Mouse (Mus musculus) midbrain, embryonic 12.5 days (tissue): ENCODE results near the gene Il1a. TPM values are rescaled to one million over a fixed set of nuclear protein-coding genes. Genes with fewer than 3 reads are reported as not detected.

Experiments
- ATAC-seq: fragments of 200-750 bp; cut with Nextera tagmentation; 2 replicates; pipeline ENCODE4 v1.8.0; 2017; ENCODE audit warnings: low read depth, moderate TSS enrichment, moderate library complexity; ENCODE audit not compliant: low FRiP score
- H3K27ac ChIP-seq: fragments of 300-500 bp; sonication (generic); replicated peaks from 2 replicates; pipeline ENCODE4 v1.5.1; 2016; ENCODE audit warnings: mild to moderate bottlenecking
- H3K27me3 ChIP-seq: fragments of 300-500 bp; sonication (generic); 2 replicates; pipeline ENCODE4 v1.6.1; 2016; ENCODE audit warnings: mild to moderate bottlenecking
- H3K36me3 ChIP-seq: fragments of 300-500 bp; sonication (generic); 2 replicates; pipeline ENCODE4 v1.6.1; 2016
- H3K4me1 ChIP-seq: fragments of 300-500 bp; sonication (generic); 2 replicates; pipeline ENCODE4 v1.6.1; 2016
- H3K4me2 ChIP-seq: fragments of 300-500 bp; sonication (generic); replicated peaks from 2 replicates; pipeline ENCODE4 v1.6.1; 2016; ENCODE audit warnings: mild to moderate bottlenecking, moderate library complexity
- H3K4me3 ChIP-seq: fragments of 300-500 bp; sonication (generic); 2 replicates; pipeline ENCODE4 v1.5.1; 2016; ENCODE audit warnings: mild to moderate bottlenecking
- H3K9ac ChIP-seq: fragments of 300-500 bp; sonication (generic); replicated peaks from 2 replicates; pipeline ENCODE4 v1.6.1; 2016; ENCODE audit warnings: mild to moderate bottlenecking, moderate library complexity
- H3K9me3 ChIP-seq: fragments of 300-500 bp; sonication (generic); 2 replicates; pipeline ENCODE4 v1.6.1; 2016; ENCODE audit warnings: mild to moderate bottlenecking
- WGBS: fragments of 180-500 bp; shearing (Covaris S2); methylation state at CpG from one replicate; pipeline ENCODE4 v1.1.7; 2016; 5-methylcytosine and 5-hydroxymethylcytosine counted together
- polyA plus RNA-seq: library from polyadenylated mRNA; unstranded; fragments of >200 nt; fragmentation: Nextera tagmentation; extraction: Ambion mirVana; gene quantifications from 2 replicates; pipeline ENCODE4 v1.2.1, GENCODE M21; 2016

Gene Il1a
- 0.39 TPM in 1 of 2 replicates, not detected in the other for polyA plus RNA-seq

- Histone ChIP-seq H3K4me1 (peaks cover 4% of the 10 kb centered on the region; the same call in 1 of the 2 replicates), H3K36me3 (no peaks in the 10 kb centered on the region), H3K9ac (no peak within 1 kb of the TSS), H3K4me2 (no peak within 1 kb of the TSS), H3K27me3 (no peaks in the 10 kb centered on the region), H3K4me3 (no peak within 1 kb of the TSS), H3K27ac (no peak within 1 kb of the TSS), H3K9me3 (no peaks in the 10 kb centered on the region)
- WGBS = 81% methylated on average over 7 of the region's 7 CpGs
- no peak for ATAC-seq
Measured at GRCm38 (mm10) chr2:129309836-129310235, at the start of gene Il1a. Gene Il1a (minus strand): TSS chr2:129309972.

DNA sequence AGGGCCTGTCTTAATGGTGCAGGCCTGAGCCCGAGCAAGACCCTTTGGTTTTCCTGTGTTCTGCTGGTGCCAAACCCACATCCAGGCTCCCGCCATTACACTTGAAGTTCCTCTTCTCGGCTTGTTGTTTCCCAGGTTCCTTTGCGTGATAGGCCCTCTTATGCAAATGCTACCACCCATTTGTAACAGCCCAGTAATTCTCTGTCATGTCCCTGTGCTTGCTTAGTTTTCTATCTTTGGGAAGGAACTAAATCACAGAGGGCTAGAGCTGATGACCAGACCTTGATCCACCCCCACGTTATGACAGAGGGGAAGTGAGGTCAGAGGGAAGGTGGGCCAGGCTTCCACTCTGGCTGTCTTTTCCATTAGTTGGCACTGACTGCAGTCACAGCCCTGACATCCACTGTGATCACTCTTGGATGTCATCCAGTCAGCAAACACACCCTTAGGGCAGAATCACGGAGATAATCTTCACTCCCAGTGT, 28.4 kb upstream of the Il1a start:
- Histone ChIP-seq H3K4me3 (no peak overlapping the region), H3K9ac (no peak overlapping the region), H3K9me3 (peaks cover 7% of the 10 kb centered on the region), H3K36me3 (no peaks in the 10 kb centered on the region), H3K4me2 (no peak overlapping the region), H3K27ac (no peak overlapping the region), H3K4me1 (no peaks in the 10 kb centered on the region), H3K27me3 (no peaks in the 10 kb centered on the region)
- ATAC-seq = no peak
- WGBS = 77% methylated on average over 6 of the region's 6 CpGs

GRCm38 (mm10) chr2:129333471-129333870, 23.7 kb upstream of the Il1a start:
- WGBS = 66% methylated on average over 4 of the region's 4 CpGs

DNA sequence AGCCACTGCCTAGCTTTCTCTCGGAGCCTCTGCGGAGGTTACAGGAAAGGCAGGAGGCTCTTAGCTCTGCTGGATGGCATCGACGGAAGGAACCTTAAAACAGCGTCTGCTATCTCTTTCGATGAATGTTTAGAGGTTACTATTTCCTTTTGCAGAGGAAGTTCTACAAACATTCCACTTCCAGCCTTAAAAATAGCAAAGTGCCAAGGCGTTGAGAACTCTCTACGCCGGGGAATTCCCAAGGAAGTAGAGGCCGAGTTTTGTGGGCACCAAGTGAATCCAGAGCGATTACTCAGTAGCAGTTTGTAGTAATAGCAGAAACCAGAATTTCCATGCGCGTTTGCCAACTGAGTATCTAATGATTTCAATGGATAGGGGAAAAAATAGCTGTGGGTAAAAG, 20.8 kb upstream of the Il1a start:
- no peaks in the 10 kb centered on the region for H3K36me3 ChIP-seq
- WGBS = 91% methylated on average over 13 of the region's 13 CpGs
- H3K4me2 ChIP-seq = no peak overlapping the region
- H3K27me3 ChIP-seq = no peaks in the 10 kb centered on the region
- no peak for ATAC-seq
- no peak overlapping the region for H3K4me3 ChIP-seq
- no peak overlapping the region for H3K27ac ChIP-seq
- H3K4me1 ChIP-seq = no peaks in the 10 kb centered on the region
- H3K9ac ChIP-seq = no peak overlapping the region
- H3K9me3 ChIP-seq = no peaks in the 10 kb centered on the region

More at GRCm38 (mm10) chr2:129333471-129333870, 23.7 kb upstream of the Il1a start:
- no peak overlapping the region for H3K4me3 ChIP-seq
- no peak overlapping the region for H3K27ac ChIP-seq
- no peaks in the 10 kb centered on the region for H3K4me1 ChIP-seq
- H3K9me3 ChIP-seq = no peaks in the 10 kb centered on the region
- ATAC-seq = no peak
- no peaks in the 10 kb centered on the region for H3K36me3 ChIP-seq
- H3K4me2 ChIP-seq = no peak overlapping the region
- no peak overlapping the region for H3K9ac ChIP-seq
- no peaks in the 10 kb centered on the region for H3K27me3 ChIP-seq

GRCm38 (mm10) chr2:129330024-129330423, 20.3 kb upstream of the Il1a start:
- H3K9ac ChIP-seq = no peak overlapping the region
- no peak overlapping the region for H3K27ac ChIP-seq
- no peaks in the 10 kb centered on the region for H3K27me3 ChIP-seq
- no peaks in the 10 kb centered on the region for H3K9me3 ChIP-seq
- no peak for ATAC-seq
- 71% methylated on average over 7 of the region's 7 CpGs for WGBS
- no peak overlapping the region for H3K4me3 ChIP-seq
- no peaks in the 10 kb centered on the region for H3K36me3 ChIP-seq
- no peaks in the 10 kb centered on the region for H3K4me1 ChIP-seq
- no peak overlapping the region for H3K4me2 ChIP-seq

GRCm38 (mm10) chr2:129328238-129328637, 18.5 kb upstream of the Il1a start:
- no peak overlapping the region for H3K4me3 ChIP-seq
- H3K27ac ChIP-seq = no peak overlapping the region
- 82% methylated on average over 4 of the region's 4 CpGs for WGBS
- no peak for ATAC-seq
- no peaks in the 10 kb centered on the region for H3K36me3 ChIP-seq
- no peak overlapping the region for H3K4me2 ChIP-seq
- no peaks in the 10 kb centered on the region for H3K9me3 ChIP-seq
- no peak overlapping the region for H3K9ac ChIP-seq
- H3K4me1 ChIP-seq = no peaks in the 10 kb centered on the region
- no peaks in the 10 kb centered on the region for H3K27me3 ChIP-seq

DNA sequence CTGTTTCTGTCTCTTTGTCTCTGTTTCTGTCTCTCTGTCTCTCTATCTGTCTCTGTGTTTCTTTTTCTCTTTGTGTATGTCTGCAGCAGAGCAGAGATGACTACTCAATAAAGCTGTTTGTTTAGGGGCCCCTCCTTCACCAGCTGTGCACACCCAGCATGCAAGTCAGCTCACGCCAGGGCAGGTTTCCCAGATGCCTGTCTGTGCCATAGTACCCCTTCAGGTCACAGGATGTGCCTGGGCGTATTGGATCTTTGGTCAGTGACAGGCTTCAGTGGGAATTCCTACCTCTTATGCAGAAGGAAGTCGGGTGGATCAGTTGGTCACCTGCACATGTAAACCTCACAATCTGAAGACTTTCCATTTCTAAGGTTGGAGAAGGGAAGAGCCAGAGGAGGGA, 14.4 kb upstream of the Il1a start:
- no peaks in the 10 kb centered on the region for H3K4me1 ChIP-seq
- no peak overlapping the region for H3K9ac ChIP-seq
- H3K9me3 ChIP-seq = no peaks in the 10 kb centered on the region
- 83% methylated on average over 3 of the region's 3 CpGs for WGBS
- no peaks in the 10 kb centered on the region for H3K36me3 ChIP-seq
- H3K4me2 ChIP-seq = no peak overlapping the region
- H3K4me3 ChIP-seq = no peak overlapping the region
- no peaks in the 10 kb centered on the region for H3K27me3 ChIP-seq
- ATAC-seq = no peak
- no peak overlapping the region for H3K27ac ChIP-seq

DNA sequence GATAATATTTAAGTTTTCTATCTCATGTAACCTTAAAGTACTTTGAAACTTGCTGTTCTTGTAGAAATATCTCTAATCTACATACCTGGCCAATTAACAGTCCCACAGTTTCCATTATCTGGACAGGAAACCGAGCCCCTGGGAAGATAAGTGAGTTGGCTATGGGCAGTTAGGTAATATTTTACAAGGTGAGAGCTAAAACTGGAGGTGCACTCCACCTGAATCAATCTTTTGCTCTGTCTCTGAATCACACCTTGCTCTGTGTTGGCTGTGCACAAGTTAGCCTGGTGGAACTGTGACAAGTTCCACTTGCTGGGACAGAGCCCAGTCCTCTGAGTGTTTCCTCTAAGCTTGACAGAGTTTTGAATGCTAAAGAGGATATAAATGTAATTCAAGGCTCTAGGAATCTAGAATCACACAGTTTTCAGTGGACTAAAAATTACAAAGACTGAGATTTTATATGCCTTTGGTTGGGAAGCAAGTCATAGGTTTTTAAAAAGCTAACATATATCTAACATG, 12.4 kb upstream of the Il1a start:
- no peaks in the 10 kb centered on the region for H3K27me3 ChIP-seq
- H3K9me3 ChIP-seq = no peaks in the 10 kb centered on the region
- H3K27ac ChIP-seq = no peak overlapping the region
- no peaks in the 10 kb centered on the region for H3K36me3 ChIP-seq
- 61% methylated on average over 1 of the region's 1 CpGs for WGBS
- no peak overlapping the region for H3K4me2 ChIP-seq
- H3K4me3 ChIP-seq = no peak overlapping the region
- no peak for ATAC-seq
- no peak overlapping the region for H3K9ac ChIP-seq
- no peaks in the 10 kb centered on the region for H3K4me1 ChIP-seq

DNA sequence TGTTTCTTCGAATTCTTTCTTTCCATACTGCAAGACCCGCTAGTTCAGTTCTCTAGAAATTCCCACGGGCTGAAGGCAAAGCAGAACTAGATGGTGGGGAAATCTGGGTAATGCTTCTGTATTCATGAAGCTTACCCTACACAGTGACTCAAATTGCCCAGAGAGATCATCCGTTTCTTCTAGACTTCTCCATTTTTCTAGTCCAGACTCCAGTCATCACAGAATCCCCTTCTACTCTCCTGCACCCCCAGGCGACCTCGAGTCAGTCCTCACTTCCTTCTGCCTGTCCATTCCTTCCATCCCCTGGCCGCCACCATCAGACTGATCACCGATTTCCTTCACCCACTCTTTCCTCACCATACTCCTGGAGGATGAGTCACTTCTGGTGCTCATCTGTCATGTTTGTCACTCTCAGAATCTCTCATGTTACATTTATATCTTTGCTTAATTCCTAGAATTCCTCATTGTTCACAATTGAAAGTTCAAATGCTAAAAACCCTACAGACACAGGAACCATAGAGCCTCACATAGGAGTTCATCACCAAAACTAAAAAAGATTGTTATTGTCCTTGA, 10.3 kb upstream of the Il1a start:
- Histone ChIP-seq H3K9me3 (no peaks in the 10 kb centered on the region; the same call in 1 of the 2 replicates), H3K4me1 (no peaks in the 10 kb centered on the region), H3K4me3 (no peak overlapping the region), H3K36me3 (no peaks in the 10 kb centered on the region), H3K9ac (no peak overlapping the region), H3K27ac (no peak overlapping the region), H3K4me2 (no peak overlapping the region), H3K27me3 (no peaks in the 10 kb centered on the region)
- ATAC-seq = no peak
- 81% methylated on average over 8 of the region's 8 CpGs for WGBS

GRCm38 (mm10) chr2:129315831-129316230, 6.1 kb upstream of the Il1a start:
- no peak overlapping the region for H3K4me3 ChIP-seq
- no peaks in the 10 kb centered on the region for H3K27me3 ChIP-seq
- no peak overlapping the region for H3K9ac ChIP-seq
- no peak for ATAC-seq
- WGBS = 90% methylated on average over 4 of the region's 4 CpGs
- no peaks in the 10 kb centered on the region for H3K36me3 ChIP-seq
- no peak overlapping the region for H3K27ac ChIP-seq
- H3K9me3 ChIP-seq = no peaks in the 10 kb centered on the region; the same call in 1 of the 2 replicates
- no peak overlapping the region for H3K4me2 ChIP-seq
- H3K4me1 ChIP-seq = peaks cover 4% of the 10 kb centered on the region; the same call in 1 of the 2 replicates

- Histone ChIP-seq H3K27ac (no peak overlapping the region), H3K4me1 (peaks cover 4% of the 10 kb centered on the region; the same call in 1 of the 2 replicates), H3K4me2 (no peak overlapping the region), H3K4me3 (no peak overlapping the region), H3K27me3 (no peaks in the 10 kb centered on the region), H3K36me3 (no peaks in the 10 kb centered on the region), H3K9ac (no peak overlapping the region), H3K9me3 (no peaks in the 10 kb centered on the region; the same call in 1 of the 2 replicates)
- no peak for ATAC-seq
- WGBS = 83% methylated on average over 6 of the region's 6 CpGs
Measured at GRCm38 (mm10) chr2:129314880-129315279, 5.1 kb upstream of the Il1a start.

GRCm38 (mm10) chr2:129313934-129314333, 4.2 kb upstream of the Il1a start:
- H3K27me3 ChIP-seq = no peaks in the 10 kb centered on the region
- no peak for ATAC-seq
- H3K27ac ChIP-seq = no peak overlapping the region
- H3K4me3 ChIP-seq = no peak overlapping the region
- WGBS = 100% methylated on average over 1 of the region's 1 CpGs
- H3K4me1 ChIP-seq = peaks cover 4% of the 10 kb centered on the region; the same call in 1 of the 2 replicates
- no peak overlapping the region for H3K4me2 ChIP-seq
- H3K36me3 ChIP-seq = no peaks in the 10 kb centered on the region
- no peaks in the 10 kb centered on the region; the same call in 1 of the 2 replicates for H3K9me3 ChIP-seq
- no peak overlapping the region for H3K9ac ChIP-seq
